Mouse (Mus musculus) urinary bladder, postnatal 25 days (tissue): ENCODE results near the gene P3h2.
A peak's percentile ranks its signal among the peaks of the same experiment; 100 is the strongest.

Experiments
- DNase-seq: peaks from one replicate; pipeline ENCODE4 v3.0.0; 2022; ENCODE audit warnings: low spot score

P3h2 gene

GRCm38 (mm10) chr16:26105115-26105974, at the start of gene P3h2:
P3h2 (minus strand) TSS chr16:26105784.
- DNase-seq = peak; percentile 41

GRCm38 (mm10) chr16:26152258-26152657, 46.7 kb upstream of the P3h2 start:
- DNase-seq = no peak

GRCm38 (mm10) chr16:26150943-26151342, 45.4 kb upstream of the P3h2 start:
- DNase-seq = no peak

GRCm38 (mm10) chr16:26146853-26147252, 41.3 kb upstream of the P3h2 start:
- DNase-seq = no peak

GRCm38 (mm10) chr16:26131126-26131525, 25.5 kb upstream of the P3h2 start:
- no peak for DNase-seq

GRCm38 (mm10) chr16:26106618-26107017, 1.0 kb upstream of the P3h2 start:
- no peak for DNase-seq

GRCm38 (mm10) chr16:26106041-26106617, 545 bp upstream of the P3h2 start:
- DNase-seq = no peak

GRCm38 (mm10) chr16:26104274-26104673, 1.3 kb downstream of the P3h2 start:
- no peak for DNase-seq

GRCm38 (mm10) chr16:26102856-26103255, 2.7 kb downstream of the P3h2 start:
- DNase-seq = no peak

GRCm38 (mm10) chr16:26100167-26100566, 5.4 kb downstream of the P3h2 start:
- no peak for DNase-seq

GRCm38 (mm10) chr16:26095696-26096284, 9.8 kb downstream of the P3h2 start:
- no peak for DNase-seq

- DNase-seq = no peak
Measured at GRCm38 (mm10) chr16:26093888-26094287, 11.7 kb downstream of the P3h2 start.

- DNase-seq = no peak
Measured at GRCm38 (mm10) chr16:26088976-26089375, 16.6 kb downstream of the P3h2 start.

GRCm38 (mm10) chr16:26088240-26088639, 17.3 kb downstream of the P3h2 start:
- no peak for DNase-seq

GRCm38 (mm10) chr16:26086955-26087354, 18.6 kb downstream of the P3h2 start:
- DNase-seq = no peak

- DNase-seq = no peak
Measured at GRCm38 (mm10) chr16:26085160-26085559, 20.4 kb downstream of the P3h2 start.

- no peak for DNase-seq
Measured at GRCm38 (mm10) chr16:26082831-26083230, 22.8 kb downstream of the P3h2 start.

- no peak for DNase-seq
Measured at GRCm38 (mm10) chr16:26082391-26082790, 23.2 kb downstream of the P3h2 start.

- no peak for DNase-seq
Measured at GRCm38 (mm10) chr16:26078923-26079351, 26.6 kb downstream of the P3h2 start.

- DNase-seq = no peak
Measured at GRCm38 (mm10) chr16:26078100-26078422, 27.5 kb downstream of the P3h2 start.

GRCm38 (mm10) chr16:26077246-26078099, 28.1 kb downstream of the P3h2 start:
- no peak for DNase-seq

- DNase-seq = no peak
Measured at GRCm38 (mm10) chr16:26075063-26075462, 30.5 kb downstream of the P3h2 start.
